Mouse (Mus musculus): ENCODE results near the gene Smtnl2.

Smtnl2 gene

DNA sequence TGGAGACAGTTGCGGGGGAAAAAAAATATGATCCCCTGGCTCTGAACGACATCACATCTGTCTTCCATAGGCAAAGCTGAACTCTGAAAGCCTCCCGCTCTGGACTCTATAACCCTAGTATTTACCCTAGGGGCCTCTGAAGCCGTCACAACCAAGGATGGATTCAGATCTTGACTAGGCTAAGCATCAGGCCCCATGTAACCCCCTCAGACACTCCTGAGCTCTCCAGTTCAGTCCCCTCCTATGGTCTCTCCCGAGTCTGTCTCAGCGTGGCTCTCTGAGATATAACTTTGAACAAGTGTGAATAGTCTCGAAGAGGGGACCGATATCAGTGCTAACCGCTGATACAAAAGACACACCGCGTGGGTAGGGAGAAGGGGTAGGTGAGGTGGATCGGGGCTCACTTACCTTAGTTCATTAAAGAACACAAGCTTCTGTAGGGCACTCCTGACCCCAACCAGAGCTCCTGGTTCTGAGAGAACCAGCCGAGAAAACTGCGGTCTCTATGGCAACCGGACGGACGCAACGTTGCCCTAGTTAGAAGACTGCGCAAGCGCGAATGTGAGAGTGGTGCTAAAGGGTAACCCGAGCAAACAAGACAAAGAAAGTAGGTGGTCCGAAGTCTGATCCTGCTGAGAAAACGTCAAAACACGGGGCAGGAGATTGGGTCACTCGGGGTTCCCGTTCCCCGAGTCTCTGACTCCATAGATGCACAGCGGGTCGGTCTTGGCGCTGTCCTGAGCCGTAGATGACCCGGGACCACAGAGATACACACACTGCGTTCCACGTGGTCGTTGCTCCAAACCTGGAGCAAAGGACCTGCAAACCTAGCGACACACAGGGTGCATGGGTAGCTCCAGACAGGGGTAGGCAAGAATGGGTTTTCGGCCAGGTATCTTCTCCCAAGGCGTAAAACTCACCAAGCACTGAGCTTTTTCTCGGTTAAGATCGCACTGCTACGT, 49.8 kb downstream of the Smtnl2 start:
- CTCF ChIA-PET, result interaction anchor here in 3 of 4 experiments (0.7 to 1.5 kb wide), 3 partner anchors 9 to 399 kb away, joined by 3 to 5 read pairs (median 4); no protein-coding TSS in a partner anchor
- POLR2A ChIA-PET, result interaction anchor here in 2 of 4 experiments (0.6 to 1.8 kb wide), 17 partner anchors 9 to 434 kb away, joined by 3 to 5 read pairs (median 3); partner anchors contain the start of genes Ggt6 (in 1 of the 2), Smtnl2 (in 1 of the 2) and Xaf1 (in 1 of the 2)

DNA sequence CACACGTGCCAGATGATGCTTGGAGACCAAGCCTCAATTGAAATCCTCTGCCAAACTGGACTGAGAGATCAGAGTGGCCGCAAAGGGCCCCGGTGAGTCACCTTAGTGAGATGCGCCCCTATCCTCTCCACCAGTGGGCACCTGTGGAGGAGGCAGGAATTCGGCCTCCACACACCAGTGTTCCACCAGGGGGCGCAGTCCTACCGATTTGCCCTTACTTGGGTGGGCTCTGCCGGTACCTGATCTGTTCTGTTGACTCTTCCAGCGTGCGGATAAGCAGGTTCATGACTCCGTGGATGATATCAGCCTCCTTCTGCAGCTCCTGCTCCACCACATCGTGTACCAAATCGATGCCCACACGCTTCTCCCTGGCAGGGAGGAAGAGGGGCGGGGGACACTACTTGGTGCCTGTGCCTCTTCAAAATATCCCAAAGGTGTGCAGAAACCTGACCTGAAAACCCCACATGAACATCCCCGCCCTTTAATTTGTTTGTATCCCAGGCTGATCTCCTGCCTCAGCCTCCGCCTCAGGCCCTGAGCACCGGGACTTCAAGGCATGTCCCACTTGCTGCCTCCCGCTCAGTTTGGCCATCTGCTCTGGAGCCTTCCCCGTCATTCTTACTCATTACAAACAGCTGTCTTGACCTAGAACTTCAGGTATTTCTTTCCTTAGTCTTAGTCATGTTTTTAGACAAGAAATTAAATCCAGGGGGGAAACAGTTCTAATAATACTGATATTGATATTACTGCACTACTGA, 56.4 kb downstream of the Smtnl2 start:
- ChIA-PET CTCF (interaction anchor here (0.6 to 5.6 kb wide), 15 partner anchors 11 to 159 kb away, joined by 3 to 61 read pairs (median 5); partner anchors contain the start of gene Ggt6 (in 1 of the 4)), POLR2A (interaction anchor here in 3 of 4 experiments (0.6 to 5.3 kb wide), 10 partner anchors 9 to 70 kb away, joined by 3 to 25 read pairs (median 8); partner anchors contain the start of gene Smtnl2 (in 1 of the 3))

DNA sequence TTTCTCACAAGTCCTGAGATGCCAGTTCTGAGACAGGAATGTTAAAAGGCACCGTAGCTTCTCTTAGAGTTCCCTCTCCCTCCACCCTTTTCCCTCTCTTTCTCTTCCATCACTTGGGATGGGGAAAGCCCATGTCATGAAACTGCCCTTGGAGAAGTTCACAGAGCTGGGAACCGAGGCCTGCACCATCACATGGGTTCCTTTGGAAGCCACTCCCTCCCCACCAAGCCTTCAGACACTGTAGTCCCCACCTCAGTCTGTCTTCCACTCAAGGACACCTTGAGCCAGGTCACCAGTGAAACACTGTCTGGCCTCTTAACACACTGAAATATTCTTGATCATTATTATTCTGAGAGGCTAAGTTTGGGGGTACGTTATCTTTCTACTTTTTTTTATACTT, 58.3 kb downstream of the Smtnl2 start:
- POLR2A ChIA-PET, result interaction anchor here in 3 of 4 experiments (0.7 to 3.1 kb wide), 10 partner anchors 8 to 76 kb away, joined by 3 to 12 read pairs (median 4); no protein-coding TSS in a partner anchor
- CTCF ChIA-PET, result interaction anchor here (0.6 to 2.4 kb wide), 11 partner anchors 9 to 219 kb away, joined by 3 to 15 read pairs (median 5); no protein-coding TSS in a partner anchor

DNA sequence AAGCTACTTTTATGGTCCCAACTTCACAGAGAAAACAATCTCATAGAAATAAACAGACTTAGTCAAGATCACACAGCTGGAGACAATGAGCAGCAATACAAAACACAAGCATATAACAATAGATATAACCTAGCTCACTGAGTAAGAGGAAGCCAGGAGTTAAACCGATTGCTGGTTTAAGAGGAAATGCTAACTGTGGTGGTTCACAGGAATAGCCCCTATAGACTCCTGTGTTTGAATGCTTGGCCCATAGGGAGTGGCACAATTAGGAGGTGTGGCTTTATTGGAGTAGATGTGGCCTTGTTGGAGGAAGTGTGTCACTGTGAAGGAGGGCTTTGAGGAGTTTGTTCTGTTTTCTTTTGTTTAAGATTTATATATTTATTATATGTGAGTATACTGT, 59.2 kb downstream of the Smtnl2 start:
- POLR2A ChIA-PET, result interaction anchor here in 3 of 4 experiments (1.0 to 3.1 kb wide), 10 partner anchors 8 to 100 kb away, joined by 3 to 12 read pairs (median 4); no protein-coding TSS in a partner anchor
- CTCF ChIA-PET, result interaction anchor here (1.1 to 2.4 kb wide), 11 partner anchors 8 to 131 kb away, joined by 3 to 15 read pairs (median 5); no protein-coding TSS in a partner anchor

DNA sequence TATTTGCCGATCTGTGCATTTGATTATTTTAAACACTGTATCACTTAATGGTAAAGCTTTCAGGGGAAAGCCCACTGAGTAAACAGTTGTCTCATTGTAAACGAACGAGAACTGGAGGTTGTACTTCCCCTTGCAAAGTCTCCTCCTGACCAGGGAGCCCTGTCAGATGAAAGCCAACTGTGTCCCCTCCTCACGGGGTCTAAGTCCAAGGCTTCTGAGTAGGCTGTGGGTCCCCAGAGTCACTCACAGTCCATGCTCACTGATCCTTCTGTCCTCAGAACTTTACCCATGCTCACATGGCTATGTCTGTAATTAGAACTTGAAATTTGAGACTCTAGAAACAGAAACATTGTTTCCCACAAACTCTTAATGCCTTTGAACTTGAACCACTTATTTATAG, 61.9 kb downstream of the Smtnl2 start:
- ChIA-PET CTCF (interaction anchor here in 2 of 4 experiments (1.0 to 1.7 kb wide), 3 partner anchors 61 to 125 kb away, joined by 3 to 6 read pairs (median 5); no protein-coding TSS in a partner anchor), POLR2A (interaction anchor here in 2 of 4 experiments (0.9 to 1.8 kb wide), 3 partner anchors 57 to 209 kb away, joined by 3 to 6 read pairs (median 3); no protein-coding TSS in a partner anchor)

DNA sequence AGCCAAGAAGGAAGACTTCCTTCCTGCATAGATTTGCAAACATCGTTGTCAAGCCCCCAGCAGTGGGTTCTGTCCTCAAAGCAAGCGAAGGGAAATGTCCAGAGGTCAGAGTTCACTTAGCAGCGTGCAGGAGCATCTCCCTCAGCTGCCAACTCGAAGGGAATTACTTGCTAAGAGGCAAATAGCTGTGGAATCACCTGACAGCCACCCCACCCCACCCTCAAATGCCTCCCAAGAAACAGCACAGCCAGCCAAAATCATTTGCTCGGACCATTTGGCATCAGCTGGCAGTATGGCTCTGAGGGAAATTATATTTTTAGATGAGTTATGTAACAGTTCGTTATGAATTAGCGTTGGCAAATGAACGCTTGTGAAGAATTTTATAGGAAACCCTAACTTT, 62.5 kb downstream of the Smtnl2 start:
- CTCF ChIA-PET, result interaction anchor here in 3 of 4 experiments (0.6 to 1.7 kb wide), 10 partner anchors 62 to 1029 kb away, joined by 3 to 8 read pairs (median 4); partner anchors contain the start of gene Ggt6 (in 1 of the 3)
- POLR2A ChIA-PET, result interaction anchor here (0.6 to 6.1 kb wide), 14 partner anchors 8 to 336 kb away, joined by 3 to 30 read pairs (median 4); partner anchors contain the start of gene Smtnl2 (in 1 of the 4)

DNA sequence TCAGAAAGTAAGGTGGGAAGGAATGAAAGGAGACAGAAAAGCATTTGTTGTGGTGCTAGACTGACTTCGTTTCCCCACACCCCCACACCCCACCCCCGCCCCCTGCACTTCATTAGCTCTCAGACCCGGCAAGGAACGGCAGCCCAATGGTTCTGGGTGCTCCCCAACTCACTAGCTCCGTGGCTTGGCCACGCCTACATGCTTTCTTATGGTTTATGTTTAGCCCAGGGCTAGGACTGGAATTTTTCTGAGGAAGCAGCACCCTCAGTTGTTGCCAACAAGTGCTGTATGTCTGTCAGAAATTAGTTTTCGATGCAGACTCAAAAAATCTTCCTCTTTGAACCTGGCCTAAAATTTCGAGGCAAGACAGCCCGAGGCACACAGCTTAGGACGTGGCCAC, 63.0 kb downstream of the Smtnl2 start:
- CTCF ChIA-PET, result interaction anchor here in 3 of 4 experiments (0.6 to 1.7 kb wide), 11 partner anchors 62 to 1028 kb away, joined by 3 to 8 read pairs (median 4); partner anchors contain the start of gene Ggt6 (in 1 of the 3)
- POLR2A ChIA-PET, result interaction anchor here (0.6 to 6.1 kb wide), 16 partner anchors 8 to 336 kb away, joined by 3 to 30 read pairs (median 4); partner anchors contain the start of gene Smtnl2 (in 1 of the 4)

DNA sequence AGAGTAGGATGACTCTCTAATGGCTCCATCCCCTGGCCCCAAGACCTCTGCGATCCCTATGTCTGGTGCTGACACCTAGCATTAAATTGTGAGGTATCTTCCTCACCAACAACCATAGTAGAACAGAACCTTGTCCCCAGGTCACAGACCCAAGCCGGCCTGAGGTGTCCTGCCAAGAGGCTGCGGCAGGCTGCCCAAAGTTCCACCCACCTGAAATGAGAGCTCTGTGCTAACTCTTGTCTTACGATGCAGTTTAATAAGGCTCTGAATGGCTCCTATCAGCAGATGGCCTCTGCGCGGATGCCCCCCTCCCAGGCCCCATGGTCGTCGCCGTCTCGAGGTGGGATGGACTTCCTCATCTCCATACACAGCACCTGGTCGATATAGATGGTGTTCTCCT, 67.0 kb downstream of the Smtnl2 start:
- ChIA-PET CTCF (interaction anchor here (0.5 to 6.7 kb wide), 54 partner anchors 8 to 619 kb away, joined by 3 to 61 read pairs (median 4); partner anchors contain the start of genes Ggt6 (in 2 of the 4), Smtnl2 (in 2 of the 4) and Xaf1 (in 1 of the 4)), POLR2A (interaction anchor here in 3 of 4 experiments (0.6 to 6.1 kb wide), 22 partner anchors 8 to 123 kb away, joined by 3 to 30 read pairs (median 4); partner anchors contain the start of gene Ggt6 (in 1 of the 3))

DNA sequence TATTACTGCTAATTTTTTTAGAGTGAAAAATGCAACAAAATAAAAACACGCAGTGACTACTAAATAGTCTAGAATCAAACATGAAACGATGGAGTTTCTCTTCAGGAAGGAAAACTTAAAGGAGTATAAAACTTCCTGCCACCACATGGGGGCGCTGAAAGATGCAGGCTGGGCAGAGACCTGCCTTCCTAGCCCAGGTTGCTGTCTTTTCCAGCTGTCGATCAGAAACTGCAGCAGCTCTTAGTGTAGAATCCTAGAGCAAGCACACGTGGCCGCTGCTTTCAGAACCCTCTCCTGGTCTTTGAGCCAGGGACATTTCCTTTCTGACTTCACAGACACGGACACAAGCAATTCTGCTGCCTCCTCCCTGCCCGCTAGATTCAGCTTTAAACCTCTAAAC, 67.6 kb downstream of the Smtnl2 start:
- CTCF ChIA-PET, result interaction anchor here (0.5 to 6.7 kb wide), 61 partner anchors 8 to 618 kb away, joined by 3 to 61 read pairs (median 5); partner anchors contain the start of genes Ggt6 (in 3 of the 4), Smtnl2 (in 2 of the 4) and Xaf1 (in 1 of the 4)
- POLR2A ChIA-PET, result interaction anchor here (0.7 to 6.1 kb wide), 31 partner anchors 8 to 152 kb away, joined by 3 to 30 read pairs (median 4); partner anchors contain the start of genes Ggt6 (in 2 of the 4) and Gm43951 (in 1 of the 4)

DNA sequence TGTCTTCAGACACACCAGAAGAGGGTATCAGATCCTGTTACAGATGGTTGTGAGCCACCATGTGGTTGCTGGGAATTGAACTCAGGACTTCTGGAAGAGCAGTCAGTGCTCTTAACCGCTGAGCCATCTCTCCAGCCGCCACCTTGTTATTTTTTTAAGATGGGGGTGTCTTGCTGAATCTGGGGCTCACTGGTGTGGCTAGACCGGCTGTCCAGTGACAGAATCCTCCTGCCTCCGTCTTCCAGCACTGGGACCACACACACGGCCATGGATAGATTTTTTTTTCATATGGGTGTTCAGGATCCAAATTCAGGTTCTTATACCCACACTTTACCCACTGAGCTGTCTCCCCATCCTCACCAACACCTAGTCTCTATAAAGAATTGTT, 68.3 kb downstream of the Smtnl2 start:
- ChIA-PET CTCF (interaction anchor here (0.6 to 6.7 kb wide), 95 partner anchors 8 to 612 kb away, joined by 3 to 67 read pairs (median 6); partner anchors contain the start of genes Ggt6 (in 4 of the 4), Gm43951 (in 2 of the 4), Xaf1 (in 2 of the 4) and Smtnl2 (in 1 of the 4)), POLR2A (interaction anchor here (0.6 to 6.1 kb wide), 32 partner anchors 8 to 602 kb away, joined by 3 to 30 read pairs (median 4); partner anchors contain the start of genes Ggt6 (in 1 of the 4), Gm43951 (in 1 of the 4) and Xaf1 (in 1 of the 4))

DNA sequence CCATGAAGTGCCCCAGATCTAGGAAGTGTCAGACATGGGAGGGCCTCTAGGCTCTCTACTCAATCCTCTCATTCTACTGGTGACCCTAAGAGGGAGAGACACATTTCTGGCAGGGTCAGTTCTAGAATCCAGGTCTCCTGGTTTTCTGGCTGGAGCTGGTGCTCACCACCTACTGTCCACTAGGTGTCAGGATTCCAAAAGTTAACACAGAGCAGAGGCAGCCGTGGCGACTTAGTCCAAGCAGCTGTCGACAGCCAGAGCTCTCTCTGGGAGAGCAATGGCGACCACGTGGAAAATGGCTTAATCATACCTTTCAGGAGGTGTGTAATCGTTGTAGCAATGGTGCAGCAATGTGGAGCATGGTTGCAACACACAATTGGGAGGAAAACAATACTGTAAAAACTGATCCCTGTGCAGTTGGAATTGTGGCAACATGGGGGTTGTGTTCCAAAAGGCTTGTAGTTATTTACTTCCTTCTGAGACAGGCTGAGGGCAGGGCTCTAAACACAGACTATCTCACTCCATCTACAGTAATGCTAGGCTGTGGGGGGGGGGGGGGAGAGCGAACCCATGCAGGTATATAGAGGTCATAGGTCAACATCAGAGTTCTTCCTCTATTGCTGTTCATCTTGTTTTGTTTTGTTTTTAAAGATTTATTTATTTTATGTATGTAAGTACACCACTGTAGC, 68.8 kb downstream of the Smtnl2 start:
- ChIA-PET CTCF (interaction anchor here (0.6 to 6.7 kb wide), 113 partner anchors 8 to 612 kb away, joined by 3 to 67 read pairs (median 5); partner anchors contain the start of genes Ggt6 (in 4 of the 4), Gm43951 (in 2 of the 4), Smtnl2 (in 2 of the 4) and Spns2 (in 2 of the 4)), POLR2A (interaction anchor here (0.5 to 2.8 kb wide), 40 partner anchors 9 to 602 kb away, joined by 3 to 13 read pairs (median 4); partner anchors contain the start of genes Ggt6 (in 2 of the 4) and Xaf1 (in 1 of the 4))

DNA sequence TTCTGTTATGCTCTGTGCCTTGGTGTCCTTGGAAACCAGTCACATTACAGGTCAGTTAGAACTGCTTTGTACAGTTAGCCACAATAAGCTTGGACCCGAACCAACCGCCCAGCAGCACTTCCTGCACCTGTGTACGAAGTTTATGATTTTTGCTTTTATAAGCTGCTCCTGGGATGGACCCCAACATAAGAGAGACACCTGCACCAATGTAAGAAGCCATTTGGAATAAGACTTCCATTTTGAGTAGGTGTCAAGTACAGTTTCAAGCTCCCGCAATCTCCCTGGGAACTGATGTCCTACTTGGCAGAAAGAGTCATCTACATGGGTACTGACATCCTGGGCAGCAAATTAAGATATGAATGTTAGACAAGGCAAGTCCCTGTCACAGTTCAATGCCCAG, 71.8 kb downstream of the Smtnl2 start:
- ChIA-PET CTCF (interaction anchor here in 2 of 4 experiments (1.3 to 4.3 kb wide), 6 partner anchors 15 to 224 kb away, joined by 3 to 67 read pairs (median 27); no protein-coding TSS in a partner anchor), POLR2A (interaction anchor here in 2 of 4 experiments (0.9 to 1.9 kb wide), 2 partner anchors 9 to 90 kb away, joined by 4 read pairs; no protein-coding TSS in a partner anchor)
